Mouse (Mus musculus): ENCODE data around the gene Celsr2. TPM values are rescaled to one million over a fixed set of nuclear protein-coding genes. Genes with fewer than 3 reads are reported as not detected.

Celsr2 gene
- total RNA-seq, 2 experiments from 2014 or later = 7.4 to 7.6 TPM

DNA sequence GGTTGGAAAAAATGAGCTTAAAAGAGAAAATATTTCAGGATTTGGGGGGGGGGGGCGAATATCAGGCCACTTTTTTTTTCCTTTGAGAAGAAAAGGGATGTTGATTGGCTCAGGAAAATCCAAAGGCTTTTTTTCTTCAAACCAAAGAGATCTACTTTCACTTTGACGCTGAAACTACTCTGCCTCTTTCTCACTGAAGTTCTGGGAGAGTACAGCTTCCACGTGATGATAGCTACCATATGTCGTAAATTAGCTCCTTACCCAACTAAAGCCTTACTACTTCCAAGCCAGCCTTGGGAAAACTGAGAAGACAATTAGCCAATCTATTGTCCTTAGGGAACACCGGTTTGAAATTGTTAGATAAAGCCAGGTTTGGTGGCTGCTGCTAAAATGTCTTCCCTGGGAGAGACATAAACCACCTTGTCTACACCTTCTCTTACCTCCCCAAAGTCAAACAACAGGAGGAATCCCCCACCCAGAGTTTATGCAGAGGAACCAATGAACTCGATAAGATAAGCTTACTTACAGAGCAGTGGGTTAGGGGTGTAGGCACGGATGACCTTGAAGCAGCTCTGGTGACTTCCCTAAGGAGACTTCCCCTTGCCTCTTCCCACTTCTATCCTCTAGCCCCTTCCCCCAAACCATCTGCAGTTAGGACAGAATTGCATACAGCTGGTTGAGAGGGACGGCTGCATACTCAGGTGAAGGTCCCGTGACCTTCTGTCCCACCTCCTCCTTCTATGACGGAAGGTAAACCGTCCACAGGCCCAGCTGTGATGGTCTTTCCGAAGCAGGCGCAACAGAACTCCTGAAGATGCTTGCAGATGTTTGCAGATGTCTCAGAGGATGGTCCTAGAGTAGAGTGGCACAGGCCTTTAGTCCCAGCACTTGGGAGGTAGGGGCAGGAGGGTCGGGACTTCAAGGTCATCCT lies 33.1 kb downstream of the Celsr2 start:
- DNase-seq = peak; percentile 21 to 24
- intact Hi-C loops (cut with DNase I) = no loop called here

DNA sequence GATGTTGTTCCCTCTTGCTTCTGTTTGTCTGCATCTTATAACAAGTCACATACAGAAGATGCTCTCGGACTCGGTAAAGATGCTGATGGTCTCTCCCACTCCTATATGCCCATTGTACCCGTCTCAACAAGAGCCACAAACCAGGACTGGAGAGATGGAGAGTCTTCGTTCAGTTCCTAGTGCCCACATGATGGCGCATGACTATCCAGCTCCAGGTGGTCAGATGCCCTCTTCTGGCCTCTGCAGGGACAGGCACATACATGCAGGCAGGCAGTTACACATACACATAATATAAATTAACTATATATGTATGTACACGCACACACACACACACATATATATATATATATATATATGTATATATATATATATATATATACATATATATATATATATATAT lies 34.7 kb downstream of the Celsr2 start:
- DNase-seq = no peak
- intact Hi-C loops (cut with DNase I) = no loop called here

DNA sequence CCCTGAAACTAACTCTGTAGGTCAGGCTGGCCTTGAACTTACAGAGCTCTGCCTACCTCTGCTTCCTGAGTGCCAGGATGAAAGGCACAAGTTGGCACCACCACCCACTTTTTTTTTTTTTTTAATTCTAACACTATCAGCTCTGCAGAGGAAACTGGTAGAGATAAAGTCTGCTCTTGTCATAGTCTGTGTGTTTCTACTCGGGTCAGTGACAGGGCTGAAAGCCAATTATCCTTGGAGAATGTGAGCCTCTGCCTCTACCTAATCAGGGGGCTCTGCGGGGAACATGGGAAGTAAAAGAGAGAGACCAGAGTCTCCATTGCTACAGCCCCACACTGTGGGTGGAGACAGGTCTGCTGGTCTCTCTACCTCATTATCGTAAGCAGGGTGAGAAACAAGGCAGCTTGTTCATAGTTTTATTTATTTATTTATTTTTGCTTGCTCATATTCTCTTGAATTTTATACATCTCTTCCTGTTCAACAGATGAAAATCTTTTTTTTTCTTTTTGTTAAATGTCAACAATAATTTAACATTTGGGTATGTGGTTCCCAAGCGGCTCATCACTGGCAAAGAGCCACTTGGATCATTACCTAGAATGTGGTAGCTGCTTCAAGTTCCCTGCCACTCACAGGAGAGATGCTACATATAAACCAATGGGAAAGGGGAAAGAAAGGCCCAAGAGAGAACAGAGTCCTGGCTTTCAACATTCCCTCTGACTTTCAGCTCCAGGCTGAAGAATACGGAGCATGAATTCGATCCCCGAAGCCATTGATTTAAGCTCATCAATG lies 36.3 kb downstream of the Celsr2 start:
- DNase-seq = no peak
- intact Hi-C loops (cut with DNase I) = no loop called here

DNA sequence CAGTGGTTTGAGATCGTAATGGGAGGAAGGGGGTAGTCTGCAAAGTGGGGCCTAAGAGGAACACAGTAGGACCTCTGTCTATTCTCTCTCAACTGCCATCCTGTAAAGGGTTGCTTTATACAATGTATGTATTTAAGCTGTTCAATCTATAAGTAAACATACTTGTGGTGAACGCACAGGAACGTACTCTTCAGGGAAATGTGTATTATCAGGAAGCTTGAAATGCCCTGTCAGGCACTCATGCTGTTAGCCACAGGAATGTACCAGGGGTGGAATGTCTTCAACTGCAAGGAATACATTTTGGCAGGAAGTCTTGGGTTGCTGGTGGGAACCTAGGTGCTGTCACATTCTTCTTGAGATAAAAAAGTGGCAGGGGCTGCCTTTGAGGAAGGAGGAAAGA lies 42.7 kb downstream of the Celsr2 start:
- no peak for DNase-seq
- intact Hi-C loops (cut with DNase I) = no loop called here

DNA sequence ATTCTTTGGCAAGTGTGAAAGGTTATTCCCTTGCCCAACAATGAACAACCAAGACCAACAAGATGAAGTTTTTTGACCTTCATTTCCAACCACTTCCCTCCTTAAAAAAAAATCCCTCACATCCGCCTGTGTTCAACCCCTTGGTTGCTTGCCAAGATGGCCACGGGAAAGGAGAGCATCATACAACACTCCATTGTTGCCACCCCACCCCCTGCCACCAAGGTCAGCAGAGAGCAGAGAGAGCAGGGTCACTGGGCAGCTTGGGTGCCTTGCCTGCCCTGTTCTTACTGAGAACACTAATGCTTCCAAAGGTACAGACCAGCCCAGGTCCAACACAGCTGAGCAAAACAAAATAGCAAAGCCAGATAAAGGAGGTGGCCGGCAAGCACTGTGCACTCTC lies 43.1 kb downstream of the Celsr2 start:
- peak in 1 of 2 experiments; percentile 40 for DNase-seq
- intact Hi-C loops (cut with DNase I) = no loop called here

DNA sequence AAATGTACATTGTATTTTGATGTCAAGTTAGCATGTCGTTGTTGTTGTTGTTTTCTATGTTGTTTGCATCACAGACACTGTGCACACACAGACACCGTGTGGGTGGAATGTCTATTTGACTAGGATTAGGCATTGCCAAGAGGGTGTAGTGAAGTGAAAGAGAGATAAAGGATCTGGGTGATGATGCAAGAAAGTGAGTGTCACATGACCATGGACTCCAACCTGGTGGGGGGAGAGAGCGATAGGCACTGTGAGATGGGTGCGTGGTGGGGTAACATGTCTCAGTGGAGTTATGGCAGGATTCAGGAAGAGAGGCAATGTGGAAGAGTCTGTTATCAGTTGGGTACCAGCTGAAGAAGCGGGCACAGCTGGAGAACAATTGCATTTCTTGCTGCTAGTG lies 46.6 kb downstream of the Celsr2 start:
- DNase-seq = no peak
- intact Hi-C loops (cut with DNase I) = no loop called here

DNA sequence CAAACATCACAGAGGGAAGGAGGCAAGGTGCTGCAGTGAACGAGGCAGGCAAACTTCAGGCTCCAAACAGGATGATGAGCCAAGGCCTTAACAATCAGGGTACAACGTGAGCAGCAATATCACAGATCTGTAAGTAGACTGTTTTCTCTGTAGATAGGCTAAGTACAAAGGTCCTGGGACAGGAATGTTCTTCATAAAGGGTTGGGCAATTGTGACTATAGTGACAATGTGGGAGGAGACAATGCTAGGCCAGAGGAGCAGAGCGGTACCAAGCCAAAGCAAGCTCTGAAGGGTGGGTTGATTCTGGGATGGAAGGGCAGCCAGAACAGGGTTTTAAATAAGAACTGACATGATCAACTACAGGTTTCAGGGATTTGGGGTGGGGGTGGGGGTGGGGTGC lies 47.5 kb downstream of the Celsr2 start:
- DNase-seq = no peak
- intact Hi-C loops (cut with DNase I) = no loop called here

DNA sequence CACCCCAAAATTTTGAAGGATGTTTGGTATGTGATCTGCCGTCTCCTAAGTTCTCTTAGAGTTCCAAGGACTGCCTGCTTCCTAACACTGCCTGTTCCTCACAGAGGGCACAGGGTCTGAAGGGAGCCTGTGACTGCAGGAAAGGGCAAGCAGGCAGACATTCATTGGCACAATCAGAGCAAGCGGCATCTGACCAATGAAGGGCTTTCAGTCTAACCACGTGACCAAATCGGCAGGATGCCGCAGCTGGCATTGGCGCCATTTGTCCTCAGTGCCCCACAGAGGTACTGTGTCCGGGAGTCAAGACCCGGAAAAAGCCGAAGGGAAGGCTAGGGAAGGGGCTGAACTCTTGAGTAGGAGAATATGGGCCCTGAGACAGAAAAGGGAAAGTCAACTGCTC lies 48.2 kb downstream of the Celsr2 start:
- intact Hi-C loops (cut with DNase I) = no loop called here

DNA sequence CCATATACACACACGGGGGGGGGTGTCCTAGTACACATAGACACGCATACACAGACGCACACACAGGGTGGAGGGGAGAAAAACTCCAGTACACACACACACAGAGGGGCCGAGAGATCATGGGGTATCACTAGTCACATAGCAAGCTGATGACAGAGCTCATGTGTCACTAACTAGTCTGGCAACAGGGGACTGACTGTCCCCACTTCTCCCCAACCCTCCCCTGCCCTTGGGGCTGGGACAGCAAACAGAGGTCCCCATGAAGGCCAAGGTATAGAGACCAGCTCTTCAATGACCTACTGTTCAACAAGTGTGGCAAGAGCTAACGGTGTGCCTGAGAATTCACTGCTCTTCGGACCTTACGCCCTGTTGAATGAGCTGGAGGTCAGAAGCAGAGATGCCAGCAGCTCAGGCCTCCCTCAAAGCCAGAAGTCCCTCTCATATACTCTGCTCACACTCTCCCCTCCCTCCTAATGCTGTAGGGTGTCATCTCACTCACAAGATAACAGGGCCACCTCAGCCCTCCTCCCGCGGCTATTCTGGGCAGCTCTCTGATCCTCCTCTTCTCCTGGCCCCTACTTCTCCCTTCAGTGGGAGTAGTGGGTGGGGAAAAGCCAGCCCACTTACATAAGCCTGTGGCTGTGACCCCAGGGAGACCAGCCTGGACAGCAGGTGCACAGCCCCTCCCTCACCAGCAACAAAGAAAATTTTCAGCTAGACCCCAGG lies 50.9 kb downstream of the Celsr2 start, which contains the start of gene Mybphl:
Gene Mybphl, plus strand, starts transcription at position 642 of the 726 bp plus-strand sequence.
- peak in 1 of 2 experiments; percentile 32 for DNase-seq
- intact Hi-C loops (cut with DNase I) = loop anchor here (5.0 kb wide), 1 partner anchor 52 kb away; no protein-coding TSS in a partner anchor

More for the DNA sequence above, 48.2 kb downstream of the Celsr2 start:
- no peak for DNase-seq

DNA sequence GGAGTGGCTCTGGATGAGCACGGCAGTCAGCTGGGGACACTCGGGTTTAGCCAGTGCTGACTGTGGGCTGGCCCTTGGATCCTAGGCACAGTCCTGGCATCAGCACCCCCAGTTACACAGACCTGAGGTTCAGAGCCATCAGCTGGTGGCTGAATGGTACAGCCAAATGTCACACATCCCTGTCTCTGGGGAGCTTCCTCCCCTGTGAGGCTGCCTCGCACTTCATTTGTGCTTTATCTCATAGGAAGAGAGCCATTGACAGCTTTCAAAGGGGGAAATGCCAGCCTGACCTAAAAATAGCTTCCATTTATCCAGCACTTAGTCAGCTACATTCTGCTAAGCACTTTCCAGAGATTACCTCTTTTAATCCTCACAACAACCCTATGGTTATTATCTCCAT lies 51.7 kb downstream of the Celsr2 start:
- DNase-seq = peak; percentile 37 to 55
- intact Hi-C loops (cut with DNase I) = loop anchor here (5.0 kb wide), 1 partner anchor 51 kb away; no protein-coding TSS in a partner anchor

DNA sequence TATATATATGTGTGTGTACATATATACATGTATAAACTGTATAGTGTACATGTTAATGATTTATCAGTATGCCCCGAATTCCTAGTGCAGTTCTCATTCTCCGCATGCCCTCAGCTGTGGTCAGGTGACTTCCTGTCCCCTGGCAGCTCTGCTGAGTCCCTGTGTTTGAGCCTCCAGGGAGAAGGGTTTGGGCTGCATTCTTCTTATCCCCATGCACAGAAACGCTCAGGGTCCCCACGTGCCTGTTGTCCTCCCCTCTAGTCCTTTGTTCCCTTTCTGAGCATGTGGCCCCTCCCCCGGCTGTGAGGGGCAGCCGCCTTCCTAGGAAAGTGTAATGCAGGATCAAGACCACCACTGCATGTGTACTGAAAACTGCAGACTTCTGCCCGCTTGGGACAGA lies 54.5 kb downstream of the Celsr2 start:
- intact Hi-C loops (cut with DNase I) = loop anchor here (5.0 kb wide), 1 partner anchor 49 kb away; no protein-coding TSS in a partner anchor
- DNase-seq = no peak

DNA sequence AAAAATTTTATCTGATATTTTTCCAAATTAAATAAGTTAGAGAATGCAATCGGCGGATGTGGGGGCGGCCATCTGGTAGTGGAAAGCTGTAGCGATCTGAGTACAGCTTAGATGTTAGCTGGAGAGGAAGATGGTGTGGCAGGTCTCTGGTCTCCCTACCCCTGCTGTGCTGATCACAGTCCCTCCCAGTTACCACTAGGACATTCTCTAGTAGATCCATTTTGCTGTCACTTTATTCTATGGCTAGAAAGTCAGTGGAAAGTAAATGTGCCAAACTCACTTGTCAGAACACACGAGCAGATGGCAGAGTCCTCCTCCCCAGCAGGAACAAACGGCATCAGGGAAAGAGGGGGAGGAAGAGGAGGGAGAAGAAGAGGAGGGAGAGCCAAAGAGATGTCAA lies 56.9 kb downstream of the Celsr2 start:
- intact Hi-C loops (cut with DNase I) = no loop called here
- no peak for DNase-seq

DNA sequence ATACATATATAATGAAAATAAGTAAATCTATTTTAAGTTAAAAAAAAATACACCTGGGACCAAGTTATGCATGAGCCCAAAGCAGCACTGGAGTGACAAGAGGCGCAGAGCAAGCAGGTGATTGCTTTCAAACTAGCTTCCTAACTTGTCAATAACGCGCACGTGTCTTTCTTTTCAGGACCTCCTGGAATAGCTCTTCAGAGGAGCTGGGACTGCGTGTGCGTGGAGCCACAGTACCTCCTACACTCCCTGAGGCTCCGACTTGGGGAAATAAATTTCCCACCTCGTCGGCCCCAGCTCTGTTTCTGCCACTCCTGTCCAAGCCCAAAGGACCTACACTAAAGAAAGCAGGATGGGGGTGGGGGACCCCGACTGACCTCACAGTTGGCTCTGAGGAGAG lies 58.3 kb downstream of the Celsr2 start:
- intact Hi-C loops (cut with DNase I) = no loop called here
- DNase-seq = no peak

DNA sequence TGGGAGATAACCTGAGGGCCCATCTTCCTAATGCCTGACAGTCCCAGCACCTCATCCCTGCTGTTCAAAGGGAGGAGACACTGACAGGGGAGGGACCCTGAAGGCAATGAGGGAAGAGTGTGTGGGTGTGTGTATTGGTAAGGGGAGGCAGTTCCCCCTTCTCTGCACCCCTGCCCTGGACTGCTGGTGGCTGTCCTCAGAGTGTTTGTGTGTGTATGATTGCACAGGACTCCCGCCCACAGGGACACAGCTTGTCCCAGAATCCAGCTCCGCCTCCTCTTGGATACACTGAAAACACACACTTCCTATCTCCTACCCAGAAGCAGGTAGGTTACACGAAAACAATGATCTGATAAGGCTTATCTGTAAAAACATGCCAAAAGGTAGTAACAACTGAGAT lies 60.1 kb downstream of the Celsr2 start:
- intact Hi-C loops (cut with DNase I) = no loop called here
- no peak for DNase-seq

DNA sequence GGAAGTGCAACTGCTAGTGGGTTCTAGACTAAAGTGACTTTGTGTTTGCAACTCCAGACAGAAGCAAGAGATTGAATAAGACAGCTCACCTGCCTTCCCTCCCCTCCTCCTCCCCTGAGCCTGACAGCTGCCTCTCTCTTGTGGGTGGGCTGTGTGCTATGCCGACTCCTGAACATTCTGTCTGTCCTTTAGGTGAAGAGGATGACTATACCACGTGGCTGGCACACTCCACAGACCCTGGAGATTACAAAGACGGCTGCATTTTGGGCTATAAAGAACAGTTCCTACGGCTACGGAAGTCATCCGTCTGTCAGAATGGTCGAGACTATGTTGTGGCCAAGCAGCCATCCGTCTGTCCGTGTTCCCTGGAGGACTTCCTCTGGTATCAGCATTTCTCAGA lies 67.0 kb downstream of the Celsr2 start:
- intact Hi-C loops (cut with DNase I) = no loop called here
- no peak for DNase-seq

DNA sequence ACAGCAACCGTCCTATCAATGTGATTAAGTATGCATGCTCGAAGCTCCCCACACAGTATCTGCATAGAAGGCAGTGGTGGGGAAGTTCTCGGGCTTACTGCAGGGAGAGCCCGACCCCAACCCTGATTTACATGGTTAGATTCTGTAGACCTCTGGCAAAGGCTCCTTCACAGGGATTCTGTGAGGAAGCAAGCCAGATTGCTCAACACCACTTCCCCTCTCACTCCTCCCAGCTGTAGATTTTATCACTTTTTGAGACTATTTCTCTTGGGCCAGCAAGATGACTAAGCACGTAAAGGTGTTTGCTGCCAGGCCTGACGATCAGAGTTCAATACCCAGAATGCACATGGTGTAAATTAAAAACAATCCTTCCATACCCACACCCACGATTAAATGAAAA lies 69.5 kb downstream of the Celsr2 start:
- DNase-seq = no peak
- intact Hi-C loops (cut with DNase I) = no loop called here

DNA sequence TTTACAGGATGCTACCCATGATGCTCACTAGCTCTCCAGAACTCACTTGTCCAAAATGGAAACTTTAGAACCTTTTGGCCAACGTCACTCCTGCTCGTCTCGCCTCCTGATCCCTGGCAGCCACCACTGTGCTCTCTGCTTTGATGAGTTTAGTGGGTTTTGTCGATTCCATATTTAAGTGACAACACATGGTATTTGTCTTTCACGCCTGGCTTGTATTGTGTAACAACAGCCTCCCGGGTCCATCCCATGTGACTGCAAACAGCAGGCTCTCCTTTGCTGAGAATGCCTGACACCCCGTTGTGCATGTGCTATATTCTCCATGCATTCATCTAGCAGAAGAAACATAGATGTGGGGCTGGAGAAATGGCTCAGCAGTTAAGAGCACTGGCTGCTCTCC lies 73.2 kb downstream of the Celsr2 start:
- no peak for DNase-seq
- intact Hi-C loops (cut with DNase I) = no loop called here

DNA sequence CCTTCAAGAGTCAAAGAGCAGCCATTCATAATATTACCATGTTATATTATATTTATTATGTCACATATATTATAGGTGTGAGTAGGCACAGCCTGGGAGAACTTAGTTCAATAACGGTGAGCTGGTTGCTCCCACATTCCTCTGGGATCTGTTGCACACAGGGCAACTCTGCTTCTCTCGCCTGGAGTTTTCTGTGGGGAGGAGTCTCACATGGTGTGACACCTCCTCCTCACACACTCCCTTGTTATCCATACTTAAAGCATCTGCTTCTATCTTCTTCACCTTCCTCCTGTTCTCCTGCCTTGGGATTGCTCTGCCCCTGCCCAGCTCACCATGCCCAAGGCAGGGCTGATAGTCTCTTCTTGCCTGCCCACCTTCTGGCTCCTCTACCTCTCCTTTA lies 74.3 kb downstream of the Celsr2 start:
- no peak for DNase-seq
- intact Hi-C loops (cut with DNase I) = no loop called here
